8 mouse cellular contexts compared by ENCODE assay signal in the genomic region with DNA sequence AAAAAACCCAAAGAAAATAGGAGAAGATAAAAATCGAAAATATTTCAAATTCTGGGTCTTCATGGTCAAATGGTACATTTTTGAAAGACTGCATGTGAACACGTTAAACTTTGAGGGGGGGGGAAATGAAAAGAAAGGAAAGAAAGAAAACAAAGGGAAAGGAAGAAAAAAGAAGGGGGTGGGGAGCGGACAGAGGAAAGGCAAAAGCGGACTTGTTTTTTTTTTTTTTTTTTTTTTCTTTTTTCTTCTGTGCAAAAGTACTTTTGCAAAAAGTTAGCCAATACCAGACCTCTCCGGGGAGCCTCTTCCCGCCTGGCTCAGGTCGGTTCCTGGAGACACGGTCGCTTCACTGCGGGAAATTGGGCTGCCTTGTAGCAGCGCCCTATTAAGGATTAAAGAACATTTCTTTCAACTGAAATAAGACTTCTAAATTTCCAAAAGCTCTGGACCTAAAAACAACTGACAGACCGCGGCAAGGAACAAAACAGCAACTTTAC. TPM values are rescaled to one million over a fixed set of nuclear protein-coding genes. Genes with fewer than 3 reads are reported as not detected.
DNase-seq lines count a peak whose midpoint lies in the region; ATAC-seq and TF ChIP-seq lines count a peak whose summit lies in the region.

No protein-coding gene starts in this region.

- no peaks in the 10 kb centered on the region for H3K27me3 ChIP-seq in kidney, embryonic 15.5 days
- no peaks in the 10 kb centered on the region for H3K27me3 ChIP-seq in hindbrain, postnatal 0 days (ENCODE audit: insufficient read depth, low read length)
- H3K27me3 ChIP-seq in midbrain, embryonic 14.5 days (ENCODE audit: control insufficient read depth, insufficient read depth, low read length) = no peaks in the 10 kb centered on the region

- no peaks in the 10 kb centered on the region for H3K36me3 ChIP-seq in kidney, embryonic 15.5 days
- H3K36me3 ChIP-seq in hindbrain, postnatal 0 days (ENCODE audit: insufficient read depth, low read length) = no peaks in the 10 kb centered on the region
- no peaks in the 10 kb centered on the region for H3K36me3 ChIP-seq in midbrain, embryonic 14.5 days (ENCODE audit: control insufficient read depth, insufficient read depth, low read length)

- WGBS in kidney, embryonic 15.5 days = 2% methylated on average over 13 of the region's 13 CpGs
- 1% methylated on average over 13 of the region's 13 CpGs for WGBS in hindbrain, postnatal 0 days
- WGBS in midbrain, embryonic 14.5 days = 2% methylated on average over 13 of the region's 13 CpGs

- H3K9ac ChIP-seq in kidney, embryonic 15.5 days = peak overlapping the region; percentile 59
- peak overlapping the region; percentile 56 for H3K9ac ChIP-seq in hindbrain, postnatal 0 days (replicated peaks; ENCODE audit: low read length)
- no peak overlapping the region; the same call in 1 of the 2 replicates for H3K9ac ChIP-seq in midbrain, embryonic 14.5 days (replicated peaks; ENCODE audit: low read length)

- H3K9me3 ChIP-seq in kidney, embryonic 15.5 days (replicated peaks) = no peaks in the 10 kb centered on the region
- no peaks in the 10 kb centered on the region for H3K9me3 ChIP-seq in hindbrain, postnatal 0 days (ENCODE audit: low read length)
- no peaks in the 10 kb centered on the region for H3K9me3 ChIP-seq in midbrain, embryonic 14.5 days (ENCODE audit: control insufficient read depth, low read length)

- H3K4me2 ChIP-seq in kidney, embryonic 15.5 days = peak overlapping the region; percentile 67
- peak overlapping the region; percentile 71 for H3K4me2 ChIP-seq in hindbrain, postnatal 0 days (ENCODE audit: low read depth, low read length)
- peak overlapping the region; percentile 63 for H3K4me2 ChIP-seq in midbrain, embryonic 14.5 days (ENCODE audit: low read length)

- DNase-seq in kidney, postnatal 14 days = no peak
- DNase-seq in hindbrain, postnatal 0 days (ENCODE audit: low spot score) = no peak
- no peak for DNase-seq in midbrain, embryonic 14.5 days
- DNase-seq in ovary, postnatal 10 days (ENCODE audit: low spot score) = no peak
- DNase-seq in left cerebral cortex, adult 9 months (ENCODE audit: low spot score in 2 of 2) = no peak
- no peak for DNase-seq in thymus, postnatal 10 days (ENCODE audit: low spot score in 2 of 2)

- no peak for TF ChIP-seq CTCF in cortical plate, adult 2 months (IDR thresholded peaks at IDR 0.05; ENCODE audit: extremely low read depth, insufficient read depth, low read length)
- no peak for TF ChIP-seq CTCF in hindbrain, postnatal 0 days (IDR thresholded peaks at IDR 0.05; ENCODE audit: low read depth)

- peak overlapping the region; percentile 65 for H3K4me3 ChIP-seq in kidney, embryonic 15.5 days (replicated peaks)
- peak overlapping the region; percentile 66 for H3K4me3 ChIP-seq in cortical plate, adult 2 months (ENCODE audit: insufficient read depth, low read length)
- H3K4me3 ChIP-seq in hindbrain, postnatal 0 days (ENCODE audit: low read length) = peak overlapping the region; percentile 80
- peak overlapping the region; percentile 55 for H3K4me3 ChIP-seq in midbrain, embryonic 14.5 days (replicated peaks; ENCODE audit: low read depth, low read length)

- peak; percentile 24 for ATAC-seq in kidney, embryonic 15.5 days (replicated peaks; ENCODE audit: low FRiP score)
- ATAC-seq in hindbrain, postnatal 0 days = peak; percentile 39
- peak; percentile 53 for ATAC-seq in midbrain, embryonic 14.5 days (ENCODE audit: low FRiP score, low TSS enrichment)

- no peak for TF ChIP-seq POLR2A in cortical plate, adult 2 months (IDR thresholded peaks at IDR 0.05; ENCODE audit: extremely low read depth, insufficient read depth, low read length)

- H3K4me1 ChIP-seq in kidney, embryonic 15.5 days = peaks cover 7% of the 10 kb centered on the region
- no peaks in the 10 kb centered on the region for H3K4me1 ChIP-seq in cortical plate, adult 2 months (ENCODE audit: control insufficient read depth, insufficient read depth, low read length)
- no peaks in the 10 kb centered on the region for H3K4me1 ChIP-seq in hindbrain, postnatal 0 days (ENCODE audit: insufficient read depth, low read length)
- H3K4me1 ChIP-seq in midbrain, embryonic 14.5 days (ENCODE audit: control insufficient read depth, insufficient read depth, low read length) = 0 out of 2 replicates have a peak, but pooled peaks cover 8% of the 10 kb centered on the region

- peak overlapping the region; percentile 90 for H3K27ac ChIP-seq in kidney, embryonic 15.5 days
- H3K27ac ChIP-seq in cortical plate, adult 2 months (ENCODE audit: insufficient read depth, low read length) = no peak overlapping the region
- H3K27ac ChIP-seq in hindbrain, postnatal 0 days = peak overlapping the region; percentile 89
- no peak overlapping the region for H3K27ac ChIP-seq in midbrain, embryonic 14.5 days (replicated peaks; ENCODE audit: low read depth, low read length)

RNA-seq across cellular contexts. Expression of a gene that starts 42.0 kb away (rescaled TPM):
- 1.8 and 2.2 TPM in 2 replicates for polyA plus RNA-seq in kidney, embryonic 15.5 days (2015; fragmentation: Nextera tagmentation; extraction: Ambion mirVana)
- 0.15 and 0.25 TPM in 2 replicates for polyA plus RNA-seq in cortical plate, adult 2 months (2012; rRNA removed)
- 1.3 and 2.4 TPM in 2 replicates for total RNA-seq in hindbrain, postnatal 0 days (2014; rRNA removed)
- 0.91 and 1.4 TPM in 2 replicates for polyA plus RNA-seq in hindbrain, postnatal 0 days (2015; fragmentation: Nextera tagmentation; extraction: Ambion mirVana)
- polyA plus RNA-seq in midbrain, embryonic 14.5 days (2014; fragmentation: Nextera tagmentation; extraction: Ambion mirVana) = 0.93 and 2.4 TPM in 2 replicates

RNA-seq across cellular contexts. Expression of a gene that starts 53.0 kb away (rescaled TPM):
- 85.2 and 86.1 TPM in 2 replicates for polyA plus RNA-seq in kidney, embryonic 15.5 days (2015; fragmentation: Nextera tagmentation; extraction: Ambion mirVana)
- 32.3 and 35.6 TPM in 2 replicates for polyA plus RNA-seq in cortical plate, adult 2 months (2012; rRNA removed)
- total RNA-seq in hindbrain, postnatal 0 days (2014; rRNA removed) = 24.6 and 25.8 TPM in 2 replicates
- polyA plus RNA-seq in hindbrain, postnatal 0 days (2015; fragmentation: Nextera tagmentation; extraction: Ambion mirVana) = 25.0 and 27.3 TPM in 2 replicates
- polyA plus RNA-seq in midbrain, embryonic 14.5 days (2014; fragmentation: Nextera tagmentation; extraction: Ambion mirVana) = 10.6 and 19.1 TPM in 2 replicates

Comparison
In these comparisons a context has a peak if more than half of its experiments do, and no peak if none do; other contexts are left out.
1. H3K27ac ChIP-seq: peak in kidney, embryonic 15.5 days (single experiment) and hindbrain, postnatal 0 days (single experiment); none in cortical plate, adult 2 months (single experiment) and midbrain, embryonic 14.5 days (single experiment).
2. Peak in every context shown above with its lines, with median percentiles within 50 percentile points of each other: ATAC-seq, H3K4me2 ChIP-seq and H3K4me3 ChIP-seq.